In the genomic region with DNA sequence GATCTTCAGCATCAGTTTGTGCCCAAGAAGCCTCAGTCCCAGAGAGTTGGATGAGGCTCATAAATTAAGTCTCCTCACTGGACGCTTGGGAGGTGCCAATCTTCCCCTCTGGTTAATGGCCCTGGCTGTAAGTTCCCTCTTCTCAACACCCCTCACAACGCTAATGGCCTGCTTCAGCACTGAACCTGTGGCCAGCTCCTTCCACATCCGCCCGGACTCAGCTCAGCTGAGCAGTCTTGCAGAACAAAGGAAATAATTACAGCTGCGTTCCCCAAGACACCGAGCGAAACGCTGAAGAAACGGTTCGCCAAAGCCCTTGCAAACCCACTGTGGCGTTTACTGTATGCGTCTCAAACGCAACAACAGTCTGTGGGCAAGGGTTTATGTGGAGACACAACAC, we compare ENCODE assay signal across 8 mouse cellular contexts. TPM values are rescaled to one million over a fixed set of nuclear protein-coding genes. Genes with fewer than 3 reads are reported as not detected.
A peak's percentile ranks its signal among the peaks of the same experiment; 100 is the strongest.
DNase-seq lines count a peak whose midpoint lies in the region; ATAC-seq and TF ChIP-seq lines count a peak whose summit lies in the region.

No protein-coding gene starts in this region.

- H3K9me3 ChIP-seq in lung, embryonic 15.5 days = no peaks in the 10 kb centered on the region
- H3K9me3 ChIP-seq in hindbrain, embryonic 10.5 days = no peaks in the 10 kb centered on the region
- no peaks in the 10 kb centered on the region for H3K9me3 ChIP-seq in liver, embryonic 12.5 days (replicated peaks)

- no peak for DNase-seq in lung, adult 2 months
- DNase-seq in embryo, embryonic 11 days = peak; percentile 83
- DNase-seq in hindbrain, embryonic 10.5 days (ENCODE audit: low spot score) = peak; percentile 75
- peak; percentile 32 for DNase-seq in ovary, adult 18-20 months (ENCODE audit: low spot score)
- DNase-seq in right cerebral cortex, adult 18-20 months = no peak
- DNase-seq in left cerebral cortex, postnatal 10 days (ENCODE audit: extremely low spot score in 1 of 2, low spot score in 2 of 2) = no peak

- no peak for TF ChIP-seq POLR2A in lung, adult 2 months (IDR thresholded peaks at IDR 0.05; ENCODE audit: borderline replicate concordance, extremely low read depth, low read depth, low read length)

- WGBS in lung, embryonic 15.5 days = under 1% methylated on average over 13 of the region's 13 CpGs
- WGBS in lung, adult 2 months = under 1% methylated on average over 13 of the region's 13 CpGs
- 1% methylated on average over 13 of the region's 13 CpGs for WGBS in hindbrain, embryonic 10.5 days
- under 1% methylated on average over 13 of the region's 13 CpGs for WGBS in liver, embryonic 12.5 days (ENCODE audit: insufficient replicate concordance)

- no peaks in the 10 kb centered on the region for H3K4me1 ChIP-seq in lung, embryonic 15.5 days
- no peaks in the 10 kb centered on the region for H3K4me1 ChIP-seq in lung, adult 2 months (ENCODE audit: control insufficient read depth, insufficient read depth, low read length)
- H3K4me1 ChIP-seq in hindbrain, embryonic 10.5 days (replicated peaks) = peaks cover 35% of the 10 kb centered on the region
- H3K4me1 ChIP-seq in liver, embryonic 12.5 days = no peaks in the 10 kb centered on the region

- H3K4me3 ChIP-seq in lung, embryonic 15.5 days = no peak overlapping the region
- no peak overlapping the region for H3K4me3 ChIP-seq in lung, adult 2 months (replicated peaks; ENCODE audit: extremely low read depth, low read depth, low read length)
- peak overlapping the region; percentile 28; the same call in 1 of the 2 replicates for H3K4me3 ChIP-seq in hindbrain, embryonic 10.5 days
- no peak overlapping the region for H3K4me3 ChIP-seq in liver, embryonic 12.5 days

- no peak for ATAC-seq in lung, embryonic 15.5 days (ENCODE audit: borderline replicate concordance, extremely low read depth, low FRiP score, low TSS enrichment)
- no peak for ATAC-seq in liver, embryonic 12.5 days

- peaks cover 36% of the 10 kb centered on the region for H3K27me3 ChIP-seq in lung, embryonic 15.5 days
- H3K27me3 ChIP-seq in hindbrain, embryonic 10.5 days (ENCODE audit: insufficient read depth, poor library complexity, severe bottlenecking) = peaks cover 90% of the 10 kb centered on the region
- H3K27me3 ChIP-seq in liver, embryonic 12.5 days (replicated peaks) = peaks cover 83% of the 10 kb centered on the region

- H3K27ac ChIP-seq in lung, embryonic 15.5 days = no peak overlapping the region
- no peak overlapping the region for H3K27ac ChIP-seq in hindbrain, embryonic 10.5 days
- no peak overlapping the region for H3K27ac ChIP-seq in liver, embryonic 12.5 days

- intact Hi-C loops in left cerebral cortex, postnatal 10 days (cut with DNase I) = loop anchor here (5.0 kb wide), 1 partner anchor 145 kb away; no protein-coding TSS in a partner anchor

- H3K4me2 ChIP-seq in lung, embryonic 15.5 days = peak overlapping the region; percentile 33
- H3K4me2 ChIP-seq in liver, embryonic 12.5 days = peak overlapping the region; percentile 31; the same call in 1 of the 2 replicates

- no peak for TF ChIP-seq CTCF in lung, adult 2 months (IDR thresholded peaks at IDR 0.05; ENCODE audit: insufficient read depth, low read length)

- H3K9ac ChIP-seq in lung, embryonic 15.5 days = no peak overlapping the region
- no peak overlapping the region for H3K9ac ChIP-seq in liver, embryonic 12.5 days

- no peaks in the 10 kb centered on the region for H3K36me3 ChIP-seq in lung, embryonic 15.5 days
- H3K36me3 ChIP-seq in hindbrain, embryonic 10.5 days = no peaks in the 10 kb centered on the region
- no peaks in the 10 kb centered on the region for H3K36me3 ChIP-seq in liver, embryonic 12.5 days

RNA-seq across cellular contexts. Expression of a gene that starts 29.3 kb away (rescaled TPM):
- not detected in 2 replicates for polyA plus RNA-seq in lung, embryonic 15.5 days (2015; fragmentation: Nextera tagmentation; extraction: Ambion mirVana)
- polyA plus RNA-seq in lung, adult 2 months (2012; rRNA removed) = not detected in 2 replicates
- polyA plus RNA-seq in hindbrain, embryonic 10.5 days (2016; fragmentation: Nextera tagmentation; extraction: Ambion mirVana) = 5.7 and 11.6 TPM in 2 replicates
- not detected in 2 replicates for polyA plus RNA-seq in liver, embryonic 12.5 days (2016; fragmentation: Nextera tagmentation; extraction: Ambion mirVana)
- under 1 TPM in 1 of 2 experiments, not detected in 1; 0.06 TPM for total RNA-seq in left cerebral cortex, postnatal 10 days (2021)

Comparison
In these comparisons a context has a peak if more than half of its experiments do, and no peak if none do; other contexts are left out.
1. DNase-seq: peak in embryo, embryonic 11 days (single experiment), hindbrain, embryonic 10.5 days (single experiment) and ovary, adult 18-20 months (single experiment); none in lung, adult 2 months (single experiment), right cerebral cortex, adult 18-20 months (single experiment) and left cerebral cortex, postnatal 10 days (0 of 2).